Mouse (Mus musculus) kidney, adult 2 months (tissue): Measurements from ENCODE around the gene Mettl7a2.

Experiments
- CTCF ChIP-seq: fragments of 200-500 bp; conservative IDR thresholded peaks from 2 replicates; pipeline ENCODE4 v1.5.1; 2011; ENCODE audit warnings: low read depth, mild to moderate bottlenecking, control low read depth, low read length, moderate library complexity, mixed read lengths; ENCODE audit not compliant: insufficient read depth, insufficient read length
- POLR2A ChIP-seq: fragments of 200-500 bp; IDR thresholded peaks from one replicate; pipeline ENCODE4 v1.6.1; 2011; ENCODE audit warnings: low read depth, low read length, control low read depth

DNA sequence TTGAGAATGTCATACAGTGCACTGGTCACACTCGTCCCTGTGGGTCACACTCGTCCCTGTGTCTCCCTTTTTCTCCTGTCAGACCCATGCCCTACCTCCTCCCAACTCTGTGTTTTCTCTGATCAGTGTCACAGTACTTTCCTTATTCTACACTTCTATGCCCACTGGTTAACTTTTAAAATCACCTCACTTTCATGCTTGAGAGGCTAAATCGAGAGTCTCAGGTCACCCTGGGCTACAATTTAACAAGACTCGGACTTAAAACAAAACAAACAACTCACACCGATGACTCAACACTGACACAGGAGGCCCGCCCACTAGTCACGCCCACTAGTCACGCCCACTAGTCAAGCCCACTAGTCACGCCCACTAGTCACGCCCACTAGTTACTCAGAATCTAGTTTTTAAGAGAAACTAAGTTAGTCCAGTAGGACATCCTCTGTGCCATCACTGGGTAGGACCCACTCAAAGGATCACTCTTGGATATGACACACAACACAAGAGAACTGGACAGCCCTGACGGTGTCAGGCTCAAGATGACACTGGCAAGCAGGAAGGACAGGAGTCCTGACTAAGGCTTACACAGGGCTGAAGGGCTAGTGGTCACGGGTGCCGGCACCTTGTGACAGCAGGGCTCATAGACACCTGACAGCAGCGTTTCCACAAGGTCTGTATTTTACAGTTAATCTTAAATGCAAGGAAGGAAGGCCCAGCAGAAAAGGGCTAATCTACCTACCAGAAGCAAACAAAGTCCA is 58.1 kb downstream of the Mettl7a2 start:
- TF ChIP-seq POLR2A, result no peak
- TF ChIP-seq CTCF, result no peak
